Mouse (Mus musculus): ENCODE data around the gene Ambra1. TPM values are rescaled to one million over a fixed set of nuclear protein-coding genes. Genes with fewer than 3 reads are reported as not detected.

Gene Ambra1
- polyA plus RNA-seq (2012; rRNA removed) = 37.9 and 38.9 TPM in 2 replicates

- WGBS = under 1% methylated on average over 67 of the region's 68 CpGs
Observed at GRCm38 (mm10) chr2:91729971-91730821, at the start of gene Ambra1. Ambra1 (plus strand) TSS chr2:91730134.

GRCm38 (mm10) chr2:91682850-91683249, 47.1 kb upstream of the Ambra1 start:
- DNase-seq = peak in 1 of 2 experiments; percentile 37
- no peaks in the 10 kb centered on the region for H3K27me3 ChIP-seq (ENCODE audit: control insufficient read depth, insufficient read depth, low read length)
- 61% methylated on average over 4 of the region's 4 CpGs for WGBS
- peak; percentile 34; the same call in 1 of the 2 replicates for TF ChIP-seq CTCF (IDR thresholded peaks at IDR 0.05; ENCODE audit: borderline replicate concordance, insufficient read depth, low read depth, low read length)
- TF ChIP-seq POLR2A (IDR thresholded peaks at IDR 0.05; ENCODE audit: borderline replicate concordance, insufficient read depth, low read length) = no peak
- no peak overlapping the region for H3K4me3 ChIP-seq (replicated peaks; ENCODE audit: insufficient read depth, low read depth, low read length)
- H3K27ac ChIP-seq (ENCODE audit: insufficient read depth, low read length) = no peak overlapping the region
- H3K4me1 ChIP-seq (ENCODE audit: control insufficient read depth, insufficient read depth, low read length) = peaks cover 9% of the 10 kb centered on the region

More at GRCm38 (mm10) chr2:91729971-91730821, at the start of gene Ambra1:
- TF ChIP-seq CTCF (IDR thresholded peaks at IDR 0.05; ENCODE audit: borderline replicate concordance, insufficient read depth, low read depth, low read length) (no peak), POLR2A (IDR thresholded peaks at IDR 0.05; ENCODE audit: borderline replicate concordance, insufficient read depth, low read length) (peak; percentile 54; the same call in 1 of the 2 replicates)
- Histone ChIP-seq H3K27ac (ENCODE audit: insufficient read depth, low read length) (peak within 1 kb of the TSS; percentile 86), H3K4me3 (replicated peaks; ENCODE audit: insufficient read depth, low read depth, low read length) (peak within 1 kb of the TSS; percentile 93), H3K4me1 (ENCODE audit: control insufficient read depth, insufficient read depth, low read length) (0 out of 2 replicates have a peak, but pooled peaks cover 1% of the 10 kb centered on the region), H3K27me3 (ENCODE audit: control insufficient read depth, insufficient read depth, low read length) (no peaks in the 10 kb centered on the region)
- DNase-seq = peak; percentile 91

GRCm38 (mm10) chr2:91683919-91684318, 46.0 kb upstream of the Ambra1 start:
- WGBS = 55% methylated on average over 8 of the region's 8 CpGs
- peak overlapping the region; percentile 1; the same call in 1 of the 2 replicates for H3K27ac ChIP-seq (ENCODE audit: insufficient read depth, low read length)
- no peak overlapping the region for H3K4me3 ChIP-seq (replicated peaks; ENCODE audit: insufficient read depth, low read depth, low read length)
- H3K27me3 ChIP-seq (ENCODE audit: control insufficient read depth, insufficient read depth, low read length) = no peaks in the 10 kb centered on the region
- DNase-seq = peak; percentile 41 to 48
- H3K4me1 ChIP-seq (ENCODE audit: control insufficient read depth, insufficient read depth, low read length) = peaks cover 9% of the 10 kb centered on the region
- TF ChIP-seq POLR2A (IDR thresholded peaks at IDR 0.05; ENCODE audit: borderline replicate concordance, insufficient read depth, low read length) = no peak
- no peak for TF ChIP-seq CTCF (IDR thresholded peaks at IDR 0.05; ENCODE audit: borderline replicate concordance, insufficient read depth, low read depth, low read length)

DNA sequence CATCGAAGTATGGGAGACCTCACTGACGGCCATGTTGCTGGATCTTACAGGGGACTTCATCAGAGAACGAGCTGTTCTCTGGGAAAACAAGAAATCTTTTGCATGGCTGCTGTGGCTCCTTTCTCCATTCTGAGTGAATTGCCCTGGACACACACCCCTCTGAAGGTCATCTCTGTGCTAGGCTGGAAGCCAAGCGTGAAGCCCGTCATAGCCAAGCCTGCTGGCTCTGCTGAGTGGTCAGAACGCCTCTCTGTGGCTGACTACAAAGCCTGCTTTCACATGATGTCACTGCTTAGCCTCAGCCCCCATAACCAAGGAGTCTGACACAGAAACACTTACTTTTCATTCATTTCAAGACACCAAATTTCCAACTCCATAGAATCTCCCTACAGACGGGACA, 40.5 kb upstream of the Ambra1 start:
- peak in 1 of 2 experiments; percentile 50 for DNase-seq
- H3K27ac ChIP-seq (ENCODE audit: insufficient read depth, low read length) = no peak overlapping the region
- no peak for TF ChIP-seq POLR2A (IDR thresholded peaks at IDR 0.05; ENCODE audit: borderline replicate concordance, insufficient read depth, low read length)
- no peak for TF ChIP-seq CTCF (IDR thresholded peaks at IDR 0.05; ENCODE audit: borderline replicate concordance, insufficient read depth, low read depth, low read length)
- WGBS = 62% methylated on average over 7 of the region's 7 CpGs
- H3K27me3 ChIP-seq (ENCODE audit: control insufficient read depth, insufficient read depth, low read length) = no peaks in the 10 kb centered on the region
- peaks cover 3% of the 10 kb centered on the region; the same call in 1 of the 2 replicates for H3K4me1 ChIP-seq (ENCODE audit: control insufficient read depth, insufficient read depth, low read length)
- H3K4me3 ChIP-seq (replicated peaks; ENCODE audit: insufficient read depth, low read depth, low read length) = no peak overlapping the region

GRCm38 (mm10) chr2:91695436-91696224, 34.3 kb upstream of the Ambra1 start:
- no peak overlapping the region for H3K27ac ChIP-seq (ENCODE audit: insufficient read depth, low read length)

GRCm38 (mm10) chr2:91696225-91696590, 33.7 kb upstream of the Ambra1 start:
- Histone ChIP-seq H3K27ac (ENCODE audit: insufficient read depth, low read length) (no peak overlapping the region), H3K27me3 (ENCODE audit: control insufficient read depth, insufficient read depth, low read length) (no peaks in the 10 kb centered on the region), H3K4me1 (ENCODE audit: control insufficient read depth, insufficient read depth, low read length) (no peaks in the 10 kb centered on the region), H3K4me3 (replicated peaks; ENCODE audit: insufficient read depth, low read depth, low read length) (no peak overlapping the region)
- no peak for DNase-seq
- WGBS = 78% methylated on average over 1 of the region's 1 CpGs
- TF ChIP-seq CTCF (IDR thresholded peaks at IDR 0.05; ENCODE audit: borderline replicate concordance, insufficient read depth, low read depth, low read length) = no peak
- TF ChIP-seq POLR2A (IDR thresholded peaks at IDR 0.05; ENCODE audit: borderline replicate concordance, insufficient read depth, low read length) = no peak

More at GRCm38 (mm10) chr2:91695436-91696224, 34.3 kb upstream of the Ambra1 start:
- 85% methylated on average over 10 of the region's 10 CpGs for WGBS
- no peak for DNase-seq
- H3K4me3 ChIP-seq (replicated peaks; ENCODE audit: insufficient read depth, low read depth, low read length) = no peak overlapping the region
- no peaks in the 10 kb centered on the region for H3K27me3 ChIP-seq (ENCODE audit: control insufficient read depth, insufficient read depth, low read length)
- H3K4me1 ChIP-seq (ENCODE audit: control insufficient read depth, insufficient read depth, low read length) = no peaks in the 10 kb centered on the region
- TF ChIP-seq POLR2A (IDR thresholded peaks at IDR 0.05; ENCODE audit: borderline replicate concordance, insufficient read depth, low read length) = no peak
- no peak for TF ChIP-seq CTCF (IDR thresholded peaks at IDR 0.05; ENCODE audit: borderline replicate concordance, insufficient read depth, low read depth, low read length)

DNA sequence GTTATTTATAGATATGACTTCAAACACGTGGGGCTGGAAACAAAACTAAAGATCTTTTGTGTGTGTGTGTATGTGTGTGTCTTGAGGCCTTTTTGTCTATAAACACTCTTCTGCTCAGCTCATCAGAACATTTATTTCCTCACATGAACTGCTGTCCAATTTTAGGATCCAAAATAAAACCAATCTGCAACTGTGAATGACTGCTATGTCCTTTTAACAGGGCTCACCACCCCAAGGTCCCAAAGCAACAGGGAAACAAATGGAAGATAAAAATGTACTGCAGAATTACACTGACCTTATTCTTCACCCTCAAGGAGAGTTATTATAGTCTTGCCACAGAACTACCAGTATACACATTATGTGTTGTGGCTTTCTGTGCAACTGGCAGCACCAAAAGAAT, 30.7 kb upstream of the Ambra1 start:
- Histone ChIP-seq H3K27me3 (ENCODE audit: control insufficient read depth, insufficient read depth, low read length) (no peaks in the 10 kb centered on the region), H3K4me3 (replicated peaks; ENCODE audit: insufficient read depth, low read depth, low read length) (no peak overlapping the region), H3K4me1 (ENCODE audit: control insufficient read depth, insufficient read depth, low read length) (no peaks in the 10 kb centered on the region), H3K27ac (ENCODE audit: insufficient read depth, low read length) (no peak overlapping the region)
- TF ChIP-seq CTCF (IDR thresholded peaks at IDR 0.05; ENCODE audit: borderline replicate concordance, insufficient read depth, low read depth, low read length) (no peak), POLR2A (IDR thresholded peaks at IDR 0.05; ENCODE audit: borderline replicate concordance, insufficient read depth, low read length) (no peak)
- WGBS = 51% methylated on average over 1 of the region's 1 CpGs
- DNase-seq = no peak
